Mouse (Mus musculus) gastrocnemius, adult 18-20 months (tissue): ENCODE measurements around the gene Ttc17. TPM values are rescaled to one million over a fixed set of nuclear protein-coding genes. Genes with fewer than 3 reads are reported as not detected.
A peak's percentile ranks its signal among the peaks of the same experiment; 100 is the strongest.
"Not testable (repeated sequence)": the region's sequence is repeated elsewhere in the genome, so short reads cannot be mapped to it uniquely, and the experiment has no call there.

Source experiments
- DNase-seq: peaks from one replicate; pipeline ENCODE4 v3.0.0; 2021; ENCODE audit warnings: low spot score
- long read RNA-seq, 2 experiments: library from polyadenylated mRNA; stranded (forward); transcript quantifications; one replicate each; pipeline ENCODE4 v2.0.0; 2021
- total RNA-seq, 2 experiments: library from RNA; stranded (reverse); gene quantifications; 2 replicates each; pipeline ENCODE4 v1.2.3; 2021

The Ttc17 gene
- 10 to 100 TPM; 21.0 to 21.8 TPM for total RNA-seq
- long read RNA-seq, experiment 1, full-length matches to known transcripts: 27 of 33 reads
- long read RNA-seq, experiment 1, partial matches to known transcripts: 4 of 33 reads
- long read RNA-seq, experiment 1, other reads (novel, unspliced or antisense): 2 of 33 reads
- long read RNA-seq, experiment 2, full-length matches to known transcripts: 19 of 26 reads
- long read RNA-seq, experiment 2, partial matches to known transcripts: 4 of 26 reads
- long read RNA-seq, experiment 2, other reads (novel, unspliced or antisense): 3 of 26 reads

DNA sequence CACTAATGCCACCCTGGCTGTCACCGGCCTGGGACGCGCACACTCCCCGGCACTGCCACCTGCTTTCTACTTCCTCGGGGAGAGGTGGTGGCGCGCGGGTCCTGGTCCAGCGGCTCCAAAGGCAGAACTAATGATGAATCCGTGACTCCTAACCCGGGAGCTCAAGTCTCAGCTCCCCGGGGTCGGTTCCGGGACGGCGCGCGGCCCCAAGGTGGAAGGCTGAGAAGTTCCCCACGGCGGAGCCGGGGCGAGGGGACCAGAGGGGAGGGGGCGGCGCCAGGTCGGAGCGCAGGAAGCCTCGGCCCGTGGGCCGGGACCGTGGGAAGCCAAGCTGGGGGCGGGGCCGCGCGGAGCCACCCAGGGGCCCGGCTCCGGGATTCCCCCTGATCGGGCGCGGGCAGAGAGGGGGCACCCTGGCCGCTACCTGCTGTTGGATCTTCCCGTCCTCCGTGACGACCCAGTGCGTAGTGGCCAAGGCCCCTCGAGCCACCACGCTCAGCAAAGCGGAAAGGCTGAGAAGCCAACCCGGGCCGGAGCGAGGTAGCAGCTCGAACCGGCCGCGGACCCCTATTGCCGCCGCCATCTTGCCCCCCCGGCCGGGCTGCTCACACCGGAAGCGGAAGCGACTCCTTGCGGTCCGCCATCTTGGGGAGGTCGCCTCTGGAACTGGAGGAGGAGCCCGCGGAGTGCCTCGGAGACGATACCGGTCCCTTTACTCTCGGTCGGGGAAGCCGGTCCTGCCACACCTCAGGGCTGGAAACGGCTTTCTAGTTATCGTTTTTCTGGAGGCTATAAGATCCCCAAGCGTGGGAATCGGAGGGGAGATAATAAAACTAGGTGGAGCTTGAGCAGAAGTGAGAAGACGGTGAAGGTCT is at the start of gene Ttc17:
Gene Ttc17 (minus strand): TSS at position 607 of the 875 bp plus-strand sequence.
- peak; percentile 88 for DNase-seq

DNA sequence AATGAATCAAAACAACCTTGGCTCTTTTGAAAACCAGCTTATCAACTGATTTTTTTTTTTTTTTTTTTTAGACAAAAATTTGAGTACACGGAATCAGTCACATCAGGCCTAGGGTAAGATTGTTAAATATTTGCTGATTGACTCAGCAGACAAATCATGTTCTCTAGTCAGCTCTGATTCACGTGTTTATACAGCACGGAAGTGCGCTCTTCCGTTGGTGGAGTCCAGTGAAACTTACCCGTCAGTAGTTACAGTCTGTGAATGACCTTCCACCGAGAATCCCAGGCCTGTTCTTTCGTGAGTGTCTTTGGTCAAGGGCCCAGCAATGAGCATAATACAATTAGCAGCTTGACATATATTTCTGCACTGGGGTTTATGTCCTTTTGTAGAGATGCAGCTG is 43.2 kb upstream of the Ttc17 start:
- no peak for DNase-seq

DNA sequence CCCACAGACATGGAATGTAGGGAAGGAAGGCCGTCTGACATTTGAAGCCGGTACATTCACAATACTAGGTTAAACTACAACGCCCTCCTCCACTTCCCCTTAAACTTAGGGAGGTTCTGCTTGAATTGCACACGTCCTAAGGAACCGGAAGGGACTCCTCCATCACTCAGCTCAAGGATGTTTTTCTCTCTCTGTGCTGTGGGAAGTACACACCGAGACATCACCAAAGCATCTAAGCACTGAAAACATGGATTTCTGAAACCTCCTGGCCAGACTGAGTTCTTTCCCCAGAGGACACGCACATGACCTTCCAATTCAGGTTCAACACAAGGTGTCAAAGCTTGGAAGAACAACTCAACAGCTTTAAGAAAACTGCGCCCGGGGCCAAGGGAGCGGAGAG is 30.5 kb upstream of the Ttc17 start:
- no peak for DNase-seq

DNA sequence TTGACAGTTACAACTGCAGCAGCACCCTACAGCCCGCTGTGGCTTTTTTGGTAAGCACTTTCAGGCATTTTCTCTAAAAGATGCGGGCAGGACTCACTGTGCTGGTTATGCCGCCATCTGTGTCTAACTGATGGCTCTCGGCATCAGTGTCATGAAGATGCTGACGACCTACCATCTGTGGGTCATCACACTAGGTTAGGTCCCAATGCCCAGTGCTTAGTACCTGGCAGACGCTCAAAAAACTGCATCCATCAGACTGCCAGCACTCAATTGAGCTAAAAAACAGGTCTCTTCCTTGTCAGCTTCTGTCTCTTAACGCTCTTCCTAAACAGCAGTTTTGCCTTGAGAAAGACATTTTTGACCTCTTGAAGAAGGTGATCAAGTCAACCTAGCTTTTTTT is 29.0 kb upstream of the Ttc17 start:
- DNase-seq: no peak

DNA sequence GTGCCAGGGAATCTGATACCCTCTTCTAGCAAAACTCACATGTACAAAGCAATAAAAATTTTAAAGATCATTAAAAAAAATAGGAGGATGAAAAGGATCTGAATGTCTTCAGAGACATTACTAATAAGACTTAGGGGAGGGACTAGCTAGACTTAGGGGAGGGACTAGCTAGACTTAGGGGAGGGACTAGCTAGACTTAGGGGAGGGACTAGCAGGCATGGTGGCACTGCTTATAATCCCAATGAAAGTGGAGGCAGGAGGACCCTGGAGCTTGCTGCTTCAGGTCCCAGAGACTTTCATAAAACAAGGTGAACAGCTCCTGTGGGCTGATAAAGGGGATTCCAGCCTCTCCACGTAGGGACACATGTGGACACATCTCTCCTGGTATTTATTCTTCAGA is 28.3 kb upstream of the Ttc17 start:
- no peak for DNase-seq

DNA sequence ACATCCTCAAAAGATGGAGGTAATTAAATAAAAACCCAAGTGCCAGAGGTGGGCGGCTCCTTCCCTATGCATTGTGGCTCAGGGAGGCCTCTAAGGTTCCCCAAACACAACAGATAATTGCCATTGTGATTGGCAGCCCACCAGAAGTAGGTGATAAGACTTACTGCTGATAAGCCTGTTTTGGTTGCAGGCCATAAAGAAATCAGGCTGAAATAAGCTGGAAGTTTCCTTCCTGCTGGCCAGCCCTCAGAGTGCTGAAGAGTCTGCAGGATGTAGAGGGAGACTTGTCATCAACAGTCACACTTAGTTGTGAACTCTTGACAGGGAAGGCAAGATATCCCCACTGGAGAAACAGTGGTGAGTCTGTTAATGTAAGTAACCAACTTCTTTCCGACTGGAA is 25.7 kb upstream of the Ttc17 start:
- DNase-seq: no peak

DNA sequence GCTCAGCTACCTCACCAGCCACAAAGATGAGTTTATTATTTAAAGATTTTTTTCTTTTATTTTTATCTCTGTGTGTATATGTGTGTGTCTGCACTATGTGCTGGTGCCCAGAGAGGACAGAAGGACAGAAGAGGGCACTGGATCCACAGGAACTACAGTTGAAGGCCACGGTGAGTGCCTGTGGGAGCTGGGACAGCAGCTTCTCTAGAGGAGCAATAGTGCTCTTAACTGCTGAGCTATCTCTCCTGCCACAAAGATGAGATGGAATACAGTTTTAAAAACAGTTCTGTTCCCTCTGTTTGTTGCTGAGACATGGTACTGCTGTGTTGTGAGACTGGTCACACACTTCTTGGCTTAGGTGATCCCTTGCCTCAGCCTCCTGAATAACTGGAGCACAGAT is 22.0 kb upstream of the Ttc17 start:
- DNase-seq: no peak

DNA sequence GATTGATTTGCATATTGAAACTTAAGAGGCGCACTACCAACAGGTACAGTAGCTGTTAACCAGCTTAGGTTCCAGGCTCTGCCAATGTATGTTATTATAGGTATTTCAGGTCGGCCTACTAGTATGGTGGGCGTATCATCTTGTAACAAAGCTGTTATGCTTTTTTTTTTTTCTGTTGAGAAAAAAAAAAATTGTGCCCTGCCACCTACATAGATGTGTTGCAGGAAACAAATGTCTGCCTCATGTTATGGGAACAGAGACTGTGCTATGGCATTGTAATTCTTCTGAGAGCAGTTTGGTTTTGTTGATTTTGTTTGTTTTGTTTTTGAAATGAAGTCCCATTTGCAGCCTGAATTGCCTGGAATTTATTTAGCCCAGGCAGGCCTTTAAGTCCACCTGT is 952 bp upstream of the Ttc17 start:
- no peak for DNase-seq

DNA sequence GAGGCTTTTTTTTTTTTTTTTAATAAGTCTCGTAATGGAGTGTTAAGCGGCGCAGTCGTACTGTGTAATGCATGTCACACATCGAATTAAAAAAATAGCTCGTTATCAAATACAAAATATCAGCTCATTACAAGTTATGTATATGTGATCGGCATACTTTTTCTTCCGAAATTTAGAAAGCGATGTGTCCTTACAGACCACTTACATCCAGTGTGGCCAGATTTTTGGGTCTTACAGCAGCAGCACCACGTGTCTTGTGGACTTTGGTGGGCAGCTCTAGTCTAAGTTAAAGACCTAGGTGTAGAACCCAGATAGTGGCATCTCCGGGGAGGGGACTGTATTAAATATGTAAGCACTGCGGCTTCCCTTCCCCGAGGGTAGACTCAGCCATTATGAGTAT is 532 bp upstream of the Ttc17 start:
- no peak for DNase-seq

DNA sequence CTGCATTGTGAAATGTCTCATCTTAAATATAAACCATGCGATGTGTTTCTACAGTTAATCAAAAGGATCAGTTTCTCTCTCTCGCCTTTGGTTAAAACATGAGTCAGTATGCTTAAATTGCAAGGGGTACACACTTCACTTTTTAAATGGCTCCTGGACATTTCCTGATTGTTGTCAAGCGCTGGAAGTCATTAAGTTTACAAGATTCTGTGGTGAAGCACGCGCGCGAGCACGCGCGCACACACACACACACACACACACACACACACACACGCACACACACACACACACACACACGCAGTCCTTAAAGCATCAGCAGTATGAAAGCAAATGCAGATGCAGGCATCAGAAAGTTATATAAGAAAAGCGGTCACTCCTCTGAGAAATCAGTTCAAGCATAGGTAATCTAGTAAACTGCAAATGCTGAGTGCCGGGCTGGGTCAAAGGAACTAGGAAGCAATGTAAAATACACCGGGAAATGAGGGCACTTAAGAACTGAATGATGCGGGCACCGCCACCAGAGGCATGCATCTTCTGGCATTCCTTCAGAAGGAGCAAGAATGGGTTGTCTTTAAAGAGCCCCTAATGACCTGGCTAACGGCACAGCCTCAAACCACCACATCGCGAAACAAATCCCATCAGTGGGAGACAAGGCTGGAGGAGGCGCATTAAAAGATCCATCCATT is 949 bp downstream of the Ttc17 start:
- no peak for DNase-seq

DNA sequence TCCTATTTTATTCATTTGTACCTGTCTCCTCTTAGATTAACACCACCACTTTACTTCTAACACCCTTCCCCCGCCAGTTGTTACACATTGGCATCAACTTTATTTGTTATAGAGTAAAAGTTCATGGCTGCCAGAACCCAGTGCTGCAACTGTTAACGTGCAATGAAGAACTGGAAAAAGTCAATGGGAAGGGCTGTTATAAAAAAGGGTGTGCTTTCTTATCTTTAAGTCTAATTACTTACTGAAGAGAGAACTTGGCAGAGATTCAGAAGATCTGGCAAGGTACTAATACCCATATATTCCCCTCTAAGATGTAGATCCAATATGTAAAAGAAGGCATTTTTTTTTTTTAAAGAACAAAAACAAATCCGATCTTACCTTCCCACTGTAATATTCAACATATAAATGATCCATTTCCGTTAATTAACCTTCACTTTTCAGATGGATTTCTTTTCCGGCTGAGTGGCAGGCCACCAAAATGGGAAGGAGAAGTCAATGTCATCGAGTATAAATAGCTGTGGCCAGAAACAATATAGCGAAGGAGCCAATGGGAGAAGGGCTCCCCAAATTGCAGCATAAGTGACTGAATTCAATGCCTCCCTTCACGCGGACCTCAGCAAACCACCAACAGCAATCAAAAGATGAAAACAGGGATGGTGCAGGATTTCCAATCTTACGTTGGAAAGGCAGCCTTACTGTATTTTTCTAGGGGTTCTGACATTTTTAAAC is 1.8 kb downstream of the Ttc17 start:
- DNase-seq: no peak

DNA sequence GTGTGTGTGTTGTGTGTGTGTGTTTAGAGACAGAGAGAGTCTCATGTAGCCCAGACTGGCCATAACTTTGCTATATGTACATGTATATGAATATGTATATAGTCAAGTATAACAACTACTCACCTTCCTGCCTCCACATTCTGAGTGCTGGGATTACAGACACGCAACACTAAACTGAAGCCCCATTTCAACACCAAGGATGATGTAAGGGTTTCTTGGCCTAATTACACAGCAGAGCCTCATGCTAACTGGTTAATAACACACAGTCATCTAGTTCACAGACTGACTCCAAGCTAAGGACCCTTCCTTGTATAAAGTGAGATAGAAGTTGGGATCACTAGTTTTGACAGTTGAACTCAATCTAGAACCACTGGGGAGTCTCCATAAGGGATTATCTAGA is 3.9 kb downstream of the Ttc17 start:
- no peak for DNase-seq

DNA sequence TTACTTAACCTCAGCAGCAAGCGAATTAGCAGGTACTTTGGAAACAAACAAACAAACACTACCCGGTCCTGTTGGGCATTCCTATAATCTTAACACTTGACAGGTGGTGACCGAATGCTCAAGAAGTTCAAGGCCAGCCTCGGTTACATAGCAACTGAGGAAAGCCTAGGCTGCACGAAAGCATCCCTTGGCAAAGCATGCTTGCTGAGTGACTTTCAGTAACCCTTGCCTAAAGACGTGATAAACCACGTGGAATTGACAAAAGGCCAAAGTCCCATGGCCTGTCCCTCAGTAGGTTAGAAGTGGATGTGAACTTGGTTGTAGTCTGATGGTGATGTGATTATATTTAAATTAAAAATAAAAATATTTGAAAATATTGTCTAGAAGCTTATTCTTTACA is 4.4 kb downstream of the Ttc17 start:
- DNase-seq: no peak

DNA sequence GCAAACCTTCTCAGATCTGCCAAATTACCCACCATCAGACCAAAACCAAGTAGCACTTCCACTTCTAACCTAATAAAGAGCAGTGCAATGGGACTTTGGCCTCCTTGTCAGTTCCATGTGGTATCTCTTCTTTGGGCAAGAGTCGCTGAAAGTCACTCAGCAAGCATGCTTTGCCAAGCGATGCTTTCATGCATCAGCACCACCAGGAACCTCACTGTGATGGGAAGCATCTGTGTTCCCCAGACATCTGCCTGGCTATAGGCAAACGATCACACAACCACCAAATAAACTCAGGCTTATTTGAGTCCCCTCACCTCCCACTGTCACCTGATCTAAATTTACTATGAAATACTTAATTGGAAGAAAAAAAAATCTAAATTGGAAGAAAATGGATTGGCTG is 5.5 kb downstream of the Ttc17 start:
- no peak for DNase-seq

DNA sequence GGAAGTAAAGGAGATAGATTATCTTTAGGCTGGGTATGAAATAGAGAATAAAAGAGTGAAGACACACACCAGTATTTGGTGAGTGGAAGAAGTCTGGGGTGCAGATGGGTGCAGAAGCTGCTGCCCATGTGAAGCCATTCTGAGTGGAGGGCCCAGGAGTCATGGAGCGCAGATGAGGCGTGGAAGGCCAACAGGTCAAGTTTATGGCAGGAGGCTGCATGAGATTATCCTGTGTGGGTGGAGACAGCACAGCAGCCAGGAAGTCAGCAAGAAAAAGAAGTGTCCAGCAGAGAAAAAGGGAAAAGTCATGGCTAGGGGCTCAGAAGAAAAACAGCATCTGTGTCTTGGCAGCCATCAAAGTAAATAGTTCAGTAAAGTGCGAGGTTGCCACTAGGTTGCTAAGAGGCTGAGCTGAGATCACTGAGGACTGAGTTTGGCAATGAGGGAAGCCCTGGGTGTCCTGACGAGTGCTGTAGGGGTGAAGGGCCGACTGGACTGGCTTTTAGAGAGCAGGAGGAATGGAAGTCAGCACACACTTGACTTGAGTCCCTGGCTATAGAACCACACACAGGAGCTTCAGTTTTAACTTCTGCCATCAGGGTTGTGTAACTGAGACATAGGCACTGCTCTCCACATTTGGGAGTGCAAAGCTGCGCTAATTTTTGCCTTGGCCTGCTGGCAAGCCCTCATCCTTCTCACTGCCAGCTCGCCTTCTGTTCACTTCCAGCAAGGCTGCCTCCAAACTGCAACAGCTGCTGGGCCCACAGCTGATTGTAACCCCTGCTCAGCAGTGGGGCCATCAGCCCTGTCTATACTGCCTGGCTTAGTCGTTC is 8.1 kb downstream of the Ttc17 start:
- peak; percentile 84 for DNase-seq

DNA sequence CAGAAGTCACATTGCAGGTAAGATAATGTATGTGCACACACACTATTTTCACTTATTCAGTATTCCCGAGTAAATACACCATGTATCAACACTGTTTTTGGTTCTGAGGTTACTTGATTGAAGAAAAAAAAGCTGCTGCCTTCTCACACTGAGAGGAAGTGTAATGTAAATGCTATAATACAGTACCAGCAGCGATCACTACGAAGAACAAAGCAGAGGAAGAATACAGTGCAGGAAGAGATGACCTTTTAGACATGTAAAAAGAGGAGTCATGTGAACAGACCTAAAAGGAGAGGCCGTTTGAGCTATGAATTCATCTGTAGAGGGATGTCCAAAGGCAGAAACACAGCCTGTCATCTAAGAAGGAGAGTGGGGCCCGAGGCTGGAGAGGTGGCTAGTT is 9.0 kb downstream of the Ttc17 start:
- no peak for DNase-seq

DNA sequence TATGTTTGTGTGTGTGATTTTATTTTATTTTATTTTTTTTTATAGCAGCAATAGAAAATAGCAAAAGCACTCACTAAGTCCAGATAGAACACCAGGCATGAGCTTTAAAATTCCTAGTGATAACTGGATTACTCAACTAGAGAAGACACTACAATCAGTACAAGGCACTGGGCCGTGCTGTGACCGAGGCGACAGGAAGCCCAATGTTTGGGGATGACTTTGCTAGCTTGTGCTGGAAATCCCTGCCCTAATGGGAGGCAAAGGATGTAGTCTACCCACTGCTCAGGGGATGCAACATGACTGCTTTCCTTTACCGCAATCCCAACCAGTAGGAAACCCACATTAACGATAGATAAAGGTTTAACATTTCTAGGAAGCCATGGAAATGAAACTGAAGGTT is 10.2 kb downstream of the Ttc17 start:
- no peak for DNase-seq

DNA sequence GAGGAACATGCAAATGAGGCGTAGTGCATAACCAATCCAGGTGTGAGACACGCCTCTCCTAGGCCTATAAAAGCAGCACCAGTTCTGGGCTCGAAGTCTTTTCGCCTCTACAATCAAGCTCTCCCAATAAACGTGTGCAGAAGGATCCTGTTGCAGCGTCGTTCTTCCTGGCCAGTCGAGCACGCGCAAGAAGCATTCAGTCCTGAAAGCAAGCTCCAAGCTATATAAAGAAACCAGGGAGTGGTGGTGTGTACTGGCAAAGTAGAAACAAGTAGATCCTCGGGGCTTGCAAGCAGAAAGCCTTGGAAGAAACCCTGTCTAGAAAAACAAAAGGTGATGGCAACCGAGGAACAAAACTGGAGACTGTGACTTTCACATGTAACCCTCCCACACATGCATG is 15.4 kb downstream of the Ttc17 start:
- DNase-seq: not testable (repeated sequence)

DNA sequence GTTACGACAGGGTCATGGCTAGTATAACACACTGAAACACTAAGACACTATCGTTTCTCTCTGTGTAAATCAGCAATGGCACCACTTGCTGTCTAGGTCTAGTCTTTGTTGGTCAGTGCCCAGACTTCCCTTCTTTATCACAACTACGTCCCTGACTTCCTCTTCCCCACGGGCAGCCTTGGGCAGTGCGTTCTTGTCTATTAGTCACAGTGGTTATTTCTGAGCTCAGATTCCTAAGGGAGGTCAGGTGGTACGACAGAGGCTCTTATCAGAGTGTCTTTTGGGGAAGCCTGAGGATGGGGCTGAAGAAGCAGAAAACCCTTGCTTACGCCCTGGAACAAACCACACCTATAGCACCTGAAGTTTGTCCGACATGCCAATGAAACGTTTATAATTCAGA is 17.5 kb downstream of the Ttc17 start:
- DNase-seq: no peak

DNA sequence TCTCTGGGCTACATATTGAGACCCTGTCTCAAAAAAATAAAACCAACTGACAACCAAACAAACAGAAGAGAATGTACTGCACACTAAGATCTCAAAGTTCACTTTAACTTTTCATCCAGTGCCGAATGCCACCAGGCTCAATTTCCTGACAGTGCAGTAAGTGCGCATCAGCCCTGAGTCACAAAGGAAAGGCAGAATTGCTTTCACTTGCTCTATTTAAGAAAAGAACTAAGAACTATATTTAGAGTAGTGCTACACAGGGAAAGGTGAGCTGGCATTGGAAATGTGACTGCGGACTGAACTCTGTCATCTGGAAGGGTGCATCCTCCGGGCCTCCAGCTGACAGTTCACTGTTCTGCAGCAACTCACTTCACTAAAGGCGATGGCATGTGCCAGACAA is 18.6 kb downstream of the Ttc17 start:
- no peak for DNase-seq

DNA sequence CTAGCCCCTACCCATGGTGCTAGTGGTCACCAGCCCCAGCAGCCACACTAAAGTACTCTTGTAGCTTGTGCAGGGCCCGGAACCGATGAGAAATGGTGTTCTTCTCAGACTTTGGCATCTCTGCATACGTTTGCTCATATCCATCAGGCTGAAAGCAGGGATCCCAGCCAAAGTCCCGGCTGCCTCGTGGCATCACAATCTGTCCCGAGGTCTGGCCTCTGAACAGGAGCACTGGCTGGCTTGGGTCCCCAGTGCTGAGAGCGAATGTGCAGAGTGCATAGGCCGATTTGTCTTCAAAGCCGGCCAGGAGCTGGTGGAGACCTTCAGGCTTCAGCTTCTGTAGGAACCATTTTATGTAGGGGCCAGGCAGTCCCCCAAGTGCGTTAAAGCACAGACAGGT is 22.0 kb downstream of the Ttc17 start:
- DNase-seq: peak; percentile 27
